Mouse (Mus musculus) urinary bladder, postnatal 25 days (tissue): ENCODE data around the gene Llgl2.
"Not testable (repeated sequence)": the region's sequence is repeated elsewhere in the genome, so short reads cannot be mapped to it uniquely, and the experiment has no call there.

Experiments
- DNase-seq: peaks from one replicate; pipeline ENCODE4 v3.0.0; 2022; ENCODE audit warnings: low spot score

The Llgl2 gene

GRCm38 (mm10) chr11:115836656-115837395 lies 13.0 kb downstream of the Llgl2 start:
- DNase-seq = no peak

- DNase-seq = no peak
Observed at GRCm38 (mm10) chr11:115837606-115838345, 13.9 kb downstream of the Llgl2 start.

- DNase-seq = no peak
Observed at GRCm38 (mm10) chr11:115838895-115839311, 15.1 kb downstream of the Llgl2 start.

GRCm38 (mm10) chr11:115839732-115840131 lies 15.9 kb downstream of the Llgl2 start:
- no peak for DNase-seq

GRCm38 (mm10) chr11:115841044-115841443 lies 17.2 kb downstream of the Llgl2 start:
- DNase-seq = no peak

- no peak for DNase-seq
Observed at GRCm38 (mm10) chr11:115841961-115842550, 18.2 kb downstream of the Llgl2 start.

- DNase-seq = no peak
Observed at GRCm38 (mm10) chr11:115843141-115843890, 19.5 kb downstream of the Llgl2 start.

- no peak for DNase-seq
Observed at GRCm38 (mm10) chr11:115843891-115844239, 20.0 kb downstream of the Llgl2 start.

- DNase-seq = no peak
Observed at GRCm38 (mm10) chr11:115844240-115844639, 20.4 kb downstream of the Llgl2 start.

- no peak for DNase-seq
Observed at GRCm38 (mm10) chr11:115845819-115846218, 22.0 kb downstream of the Llgl2 start.

- DNase-seq = no peak
Observed at GRCm38 (mm10) chr11:115854674-115855073, 30.8 kb downstream of the Llgl2 start.

GRCm38 (mm10) chr11:115857146-115857545 lies 33.3 kb downstream of the Llgl2 start:
- DNase-seq = not testable (repeated sequence)

GRCm38 (mm10) chr11:115857936-115858335 lies 34.1 kb downstream of the Llgl2 start:
- no peak for DNase-seq

GRCm38 (mm10) chr11:115858354-115858753 lies 34.5 kb downstream of the Llgl2 start, which contains the start of gene Myo15b:
TSS of gene Myo15b (plus strand) at chr11:115858406.
- DNase-seq = no peak

GRCm38 (mm10) chr11:115859143-115859945 lies 35.5 kb downstream of the Llgl2 start:
- DNase-seq = peak; percentile 93

- no peak for DNase-seq
Observed at GRCm38 (mm10) chr11:115863895-115864294, 40.0 kb downstream of the Llgl2 start.

GRCm38 (mm10) chr11:115869393-115869792 lies 45.5 kb downstream of the Llgl2 start:
- DNase-seq = no peak

- DNase-seq = no peak
Observed at GRCm38 (mm10) chr11:115872437-115872836, 48.6 kb downstream of the Llgl2 start.

GRCm38 (mm10) chr11:115875935-115876334 lies 52.1 kb downstream of the Llgl2 start:
- no peak for DNase-seq

- no peak for DNase-seq
Observed at GRCm38 (mm10) chr11:115876438-115876837, 52.6 kb downstream of the Llgl2 start.

- no peak for DNase-seq
Observed at GRCm38 (mm10) chr11:115877174-115877755, 53.4 kb downstream of the Llgl2 start.
